Mouse (Mus musculus): ENCODE measurements around the gene Insig1. TPM values are rescaled to one million over a fixed set of nuclear protein-coding genes. Genes with fewer than 3 reads are reported as not detected.

Insig1 gene
- polyA plus RNA-seq, 1 experiment = 114 TPM

DNA sequence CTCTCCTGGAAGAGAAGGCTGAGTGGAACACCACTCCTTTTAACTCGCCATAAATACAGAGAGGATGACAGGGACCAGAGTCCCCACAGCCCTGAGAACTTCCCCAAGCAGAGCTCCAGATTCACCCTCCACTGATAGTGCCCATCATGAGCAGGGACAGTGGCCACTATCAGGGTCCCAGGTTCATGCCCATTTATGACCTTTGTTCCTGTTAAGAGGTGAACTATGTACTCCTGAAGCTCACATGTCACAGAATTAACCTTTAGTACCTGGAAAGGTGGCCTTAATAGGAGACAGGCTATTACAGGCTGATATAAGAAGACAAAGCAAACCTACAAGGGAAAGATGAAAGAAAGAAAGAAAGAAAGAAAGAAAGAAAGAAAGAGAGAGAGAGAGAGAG, 35.2 kb upstream of the Insig1 start:
- Histone ChIP-seq H3K4me3 (ENCODE audit: low read depth, low read length) (no peak overlapping the region), H3K9me3 (replicated peaks; ENCODE audit: control insufficient read depth, insufficient read depth, low read length, poor library complexity, severe bottlenecking) (no peaks in the 10 kb centered on the region), H3K9ac (ENCODE audit: low read depth, poor library complexity, severe bottlenecking) (no peak overlapping the region), H3K27ac (ENCODE audit: insufficient read depth, low read length) (no peak overlapping the region), H3K36me3 (ENCODE audit: control insufficient read depth, insufficient read depth, low read length, poor library complexity, severe bottlenecking) (no peaks in the 10 kb centered on the region), H3K27me3 (ENCODE audit: control insufficient read depth, insufficient read depth, low read length, poor library complexity, severe bottlenecking) (no peaks in the 10 kb centered on the region), H3K4me1 (ENCODE audit: control insufficient read depth, insufficient read depth, low read length) (peaks cover 3% of the 10 kb centered on the region)
- TF ChIP-seq POLR2A (IDR thresholded peaks at IDR 0.05; ENCODE audit: insufficient read depth, low read length) = no peak
- TF ChIP-seq CTCF (IDR thresholded peaks at IDR 0.05; ENCODE audit: low read depth, low read length) = no peak
- TF ChIP-seq EP300 (IDR thresholded peaks at IDR 0.05; ENCODE audit: insufficient read depth, low read depth, low read length) = no peak

DNA sequence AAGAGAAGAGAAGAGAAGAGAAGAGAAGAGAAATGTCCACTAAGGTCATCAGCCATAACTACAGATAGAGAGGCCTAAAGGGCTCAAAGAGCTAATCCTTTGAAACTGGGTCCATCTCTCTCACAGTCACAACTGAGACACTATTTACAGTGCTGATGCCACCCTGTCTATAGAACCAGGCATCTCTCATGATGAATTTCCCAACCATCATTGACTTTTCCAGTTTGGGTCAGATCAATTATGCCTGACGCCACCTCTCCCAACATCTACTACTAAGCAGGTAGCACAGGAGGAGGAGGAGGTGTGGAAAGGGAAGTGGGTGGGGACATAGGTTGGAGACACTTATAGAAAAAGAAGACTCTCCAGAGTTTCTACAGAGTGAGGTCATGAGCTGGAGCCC, 34.6 kb upstream of the Insig1 start:
- no peak overlapping the region for H3K4me3 ChIP-seq (ENCODE audit: low read depth, low read length)
- TF ChIP-seq EP300 (IDR thresholded peaks at IDR 0.05; ENCODE audit: insufficient read depth, low read depth, low read length) = no peak
- TF ChIP-seq CTCF (IDR thresholded peaks at IDR 0.05; ENCODE audit: low read depth, low read length) = no peak
- TF ChIP-seq POLR2A (IDR thresholded peaks at IDR 0.05; ENCODE audit: insufficient read depth, low read length) = no peak
- no peaks in the 10 kb centered on the region for H3K9me3 ChIP-seq (replicated peaks; ENCODE audit: control insufficient read depth, insufficient read depth, low read length, poor library complexity, severe bottlenecking)
- no peak overlapping the region for H3K27ac ChIP-seq (ENCODE audit: insufficient read depth, low read length)
- H3K9ac ChIP-seq (ENCODE audit: low read depth, poor library complexity, severe bottlenecking) = no peak overlapping the region
- H3K4me1 ChIP-seq (ENCODE audit: control insufficient read depth, insufficient read depth, low read length) = peaks cover 3% of the 10 kb centered on the region
- no peaks in the 10 kb centered on the region for H3K36me3 ChIP-seq (ENCODE audit: control insufficient read depth, insufficient read depth, low read length, poor library complexity, severe bottlenecking)
- no peaks in the 10 kb centered on the region for H3K27me3 ChIP-seq (ENCODE audit: control insufficient read depth, insufficient read depth, low read length, poor library complexity, severe bottlenecking)

GRCm38 (mm10) chr5:28037172-28037591, 34.0 kb upstream of the Insig1 start:
- peaks cover 3% of the 10 kb centered on the region for H3K4me1 ChIP-seq (ENCODE audit: control insufficient read depth, insufficient read depth, low read length)
- no peak overlapping the region for H3K9ac ChIP-seq (ENCODE audit: low read depth, poor library complexity, severe bottlenecking)
- H3K4me3 ChIP-seq (ENCODE audit: low read depth, low read length) = no peak overlapping the region
- no peaks in the 10 kb centered on the region for H3K9me3 ChIP-seq (replicated peaks; ENCODE audit: control insufficient read depth, insufficient read depth, low read length, poor library complexity, severe bottlenecking)
- H3K27ac ChIP-seq (ENCODE audit: insufficient read depth, low read length) = no peak overlapping the region
- no peak for TF ChIP-seq EP300 (IDR thresholded peaks at IDR 0.05; ENCODE audit: insufficient read depth, low read depth, low read length)
- no peak for TF ChIP-seq POLR2A (IDR thresholded peaks at IDR 0.05; ENCODE audit: insufficient read depth, low read length)
- TF ChIP-seq CTCF (IDR thresholded peaks at IDR 0.05; ENCODE audit: low read depth, low read length) = no peak
- H3K27me3 ChIP-seq (ENCODE audit: control insufficient read depth, insufficient read depth, low read length, poor library complexity, severe bottlenecking) = no peaks in the 10 kb centered on the region
- H3K36me3 ChIP-seq (ENCODE audit: control insufficient read depth, insufficient read depth, low read length, poor library complexity, severe bottlenecking) = no peaks in the 10 kb centered on the region

GRCm38 (mm10) chr5:28037639-28038038, 33.5 kb upstream of the Insig1 start:
- H3K9me3 ChIP-seq (replicated peaks; ENCODE audit: control insufficient read depth, insufficient read depth, low read length, poor library complexity, severe bottlenecking) = no peaks in the 10 kb centered on the region
- no peak overlapping the region for H3K27ac ChIP-seq (ENCODE audit: insufficient read depth, low read length)
- H3K27me3 ChIP-seq (ENCODE audit: control insufficient read depth, insufficient read depth, low read length, poor library complexity, severe bottlenecking) = no peaks in the 10 kb centered on the region
- no peak overlapping the region for H3K4me3 ChIP-seq (ENCODE audit: low read depth, low read length)
- H3K9ac ChIP-seq (ENCODE audit: low read depth, poor library complexity, severe bottlenecking) = no peak overlapping the region
- peaks cover 3% of the 10 kb centered on the region for H3K4me1 ChIP-seq (ENCODE audit: control insufficient read depth, insufficient read depth, low read length)
- TF ChIP-seq EP300 (IDR thresholded peaks at IDR 0.05; ENCODE audit: insufficient read depth, low read depth, low read length) = no peak
- no peak for TF ChIP-seq CTCF (IDR thresholded peaks at IDR 0.05; ENCODE audit: low read depth, low read length)
- TF ChIP-seq POLR2A (IDR thresholded peaks at IDR 0.05; ENCODE audit: insufficient read depth, low read length) = no peak
- no peaks in the 10 kb centered on the region for H3K36me3 ChIP-seq (ENCODE audit: control insufficient read depth, insufficient read depth, low read length, poor library complexity, severe bottlenecking)

- no peaks in the 10 kb centered on the region for H3K36me3 ChIP-seq (ENCODE audit: control insufficient read depth, insufficient read depth, low read length, poor library complexity, severe bottlenecking)
- H3K9me3 ChIP-seq (replicated peaks; ENCODE audit: control insufficient read depth, insufficient read depth, low read length, poor library complexity, severe bottlenecking) = no peaks in the 10 kb centered on the region
- H3K27me3 ChIP-seq (ENCODE audit: control insufficient read depth, insufficient read depth, low read length, poor library complexity, severe bottlenecking) = no peaks in the 10 kb centered on the region
- H3K27ac ChIP-seq (ENCODE audit: insufficient read depth, low read length) = no peak overlapping the region
- no peak overlapping the region for H3K9ac ChIP-seq (ENCODE audit: low read depth, poor library complexity, severe bottlenecking)
- no peak overlapping the region for H3K4me3 ChIP-seq (ENCODE audit: low read depth, low read length)
- peaks cover 3% of the 10 kb centered on the region for H3K4me1 ChIP-seq (ENCODE audit: control insufficient read depth, insufficient read depth, low read length)
- TF ChIP-seq POLR2A (IDR thresholded peaks at IDR 0.05; ENCODE audit: insufficient read depth, low read length) (no peak), CTCF (IDR thresholded peaks at IDR 0.05; ENCODE audit: low read depth, low read length) (no peak), EP300 (IDR thresholded peaks at IDR 0.05; ENCODE audit: insufficient read depth, low read depth, low read length) (no peak)
Observed at GRCm38 (mm10) chr5:28038115-28038514, 33.0 kb upstream of the Insig1 start.

DNA sequence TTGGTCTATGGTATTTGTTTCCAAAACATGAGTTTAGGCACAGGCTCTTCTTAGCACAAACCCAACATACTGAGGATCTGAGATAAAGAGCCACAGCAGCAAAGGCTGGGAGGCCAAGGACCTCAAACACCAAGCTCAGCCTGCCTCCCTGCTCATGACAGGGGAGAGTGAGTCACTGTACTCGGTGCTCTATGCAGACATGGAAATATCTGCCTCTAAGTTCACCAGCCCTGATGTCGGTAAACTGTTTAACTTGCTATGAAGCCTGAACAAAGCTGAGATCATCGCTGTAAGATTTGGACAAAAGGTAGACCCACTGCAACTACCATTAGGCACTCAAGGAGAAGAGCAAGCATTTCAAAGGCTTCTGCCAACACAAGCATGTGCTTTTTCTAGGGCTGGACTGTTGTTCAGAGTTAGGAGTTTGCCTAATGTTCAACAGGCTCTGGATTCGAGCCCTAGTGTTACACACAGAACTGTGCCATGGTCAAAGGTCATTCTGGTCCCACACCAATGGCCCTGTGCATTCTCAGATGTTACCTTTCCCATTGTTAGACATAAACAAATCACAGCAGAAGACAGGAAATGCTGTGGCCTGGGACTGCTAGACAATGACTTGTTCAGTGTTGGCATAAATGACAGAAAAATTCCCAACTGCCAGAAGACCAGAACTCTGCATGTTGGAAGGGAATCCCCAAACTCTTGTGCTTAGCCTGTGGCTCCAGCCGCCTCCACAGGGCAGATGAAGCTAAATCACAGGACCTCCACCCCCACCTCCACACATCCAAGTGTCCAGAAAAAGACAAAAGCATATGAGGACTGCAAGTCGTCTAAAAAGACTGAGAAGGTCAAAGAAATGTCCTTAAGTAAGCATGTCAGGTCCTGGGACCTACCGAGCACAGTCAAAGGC, 31.2 kb upstream of the Insig1 start:
- no peaks in the 10 kb centered on the region for H3K27me3 ChIP-seq (ENCODE audit: control insufficient read depth, insufficient read depth, low read length, poor library complexity, severe bottlenecking)
- no peaks in the 10 kb centered on the region for H3K36me3 ChIP-seq (ENCODE audit: control insufficient read depth, insufficient read depth, low read length, poor library complexity, severe bottlenecking)
- H3K4me3 ChIP-seq (ENCODE audit: low read depth, low read length) = no peak overlapping the region
- no peaks in the 10 kb centered on the region for H3K9me3 ChIP-seq (replicated peaks; ENCODE audit: control insufficient read depth, insufficient read depth, low read length, poor library complexity, severe bottlenecking)
- no peak overlapping the region for H3K27ac ChIP-seq (ENCODE audit: insufficient read depth, low read length)
- H3K4me1 ChIP-seq (ENCODE audit: control insufficient read depth, insufficient read depth, low read length) = peaks cover 3% of the 10 kb centered on the region
- H3K9ac ChIP-seq (ENCODE audit: low read depth, poor library complexity, severe bottlenecking) = no peak overlapping the region
- TF ChIP-seq POLR2A (IDR thresholded peaks at IDR 0.05; ENCODE audit: insufficient read depth, low read length) (no peak), EP300 (IDR thresholded peaks at IDR 0.05; ENCODE audit: insufficient read depth, low read depth, low read length) (no peak), CTCF (IDR thresholded peaks at IDR 0.05; ENCODE audit: low read depth, low read length) (no peak)
